Mouse (Mus musculus) myocyte (in vitro differentiated cells): ENCODE data around the gene Pgm5. TPM values are rescaled to one million over a fixed set of nuclear protein-coding genes. Genes with fewer than 3 reads are reported as not detected.
A peak's percentile ranks its signal among the peaks of the same experiment; 100 is the strongest.

Experiments
- H3K27me3 ChIP-seq: one replicate; pipeline ENCODE4 v1.6.1; 2011; ENCODE audit not compliant: control insufficient read depth, insufficient read depth, insufficient read length
- H3K36me3 ChIP-seq: one replicate; pipeline ENCODE4 v1.6.1; 2011; ENCODE audit not compliant: control insufficient read depth, insufficient read depth
- H3K4me2 ChIP-seq: one replicate; pipeline ENCODE4 v1.6.1; 2011; ENCODE audit warnings: low read depth, control low read depth
- H3K4me3 ChIP-seq: one replicate; pipeline ENCODE4 v1.5.1; 2011; ENCODE audit warnings: mild to moderate bottlenecking, control low read depth, moderate library complexity
- H3K79me2 ChIP-seq: one replicate; pipeline ENCODE4 v1.6.1; 2011; ENCODE audit not compliant: control insufficient read depth, insufficient read depth
- H3ac ChIP-seq: one replicate; pipeline ENCODE4 v1.6.1; 2011; ENCODE audit not compliant: control insufficient read depth, insufficient read length
- CEBPB ChIP-seq: IDR thresholded peaks from 2 replicates; pipeline ENCODE4 v1.6.1; 2011; ENCODE audit warnings: mild to moderate bottlenecking, moderate library complexity; ENCODE audit not compliant: poor library complexity, insufficient read depth, severe bottlenecking
- E2F4 ChIP-seq: IDR thresholded peaks from one replicate; pipeline ENCODE4 v1.6.1; 2011; ENCODE audit warnings: mild to moderate bottlenecking, control low read depth, moderate library complexity; ENCODE audit not compliant: insufficient read depth
- MAX ChIP-seq: IDR thresholded peaks from one replicate; pipeline ENCODE4 v1.6.1; 2011; ENCODE audit warnings: low read depth, mild to moderate bottlenecking, control low read depth
- MYOD1 ChIP-seq, 3 experiments: IDR thresholded peaks; one replicate each; pipeline ENCODE4 v1.6.1; 2011; ENCODE audit warnings: control low read depth in 2 of 3, low read depth in 2 of 3, mild to moderate bottlenecking in 2 of 3, moderate library complexity in 1 of 3; ENCODE audit not compliant: insufficient read length in 2 of 3, control insufficient read depth in 1 of 3
- MYOG ChIP-seq, 3 experiments: IDR thresholded peaks; one replicate each; pipeline ENCODE4 v1.6.1; 2011; ENCODE audit warnings: control low read depth in 2 of 3, low read depth in 2 of 3, mild to moderate bottlenecking in 2 of 3; ENCODE audit not compliant: insufficient read length in 2 of 3, control insufficient read depth in 1 of 3, insufficient read depth in 1 of 3
- POLR2A ChIP-seq: IDR thresholded peaks from one replicate; pipeline ENCODE4 v1.6.1; 2011; ENCODE audit warnings: low read depth, mild to moderate bottlenecking, control low read depth, moderate library complexity; ENCODE audit not compliant: insufficient read length
- POLR2AphosphoS2 ChIP-seq: IDR thresholded peaks from one replicate; pipeline ENCODE4 v1.6.1; 2011; ENCODE audit warnings: low read depth, control low read depth; ENCODE audit not compliant: insufficient read length
- REST ChIP-seq: IDR thresholded peaks from one replicate; pipeline ENCODE4 v1.6.1; 2011; ENCODE audit warnings: mild to moderate bottlenecking, control low read depth, moderate library complexity; ENCODE audit not compliant: insufficient read depth, insufficient read length
- SRF ChIP-seq: IDR thresholded peaks from one replicate; pipeline ENCODE4 v1.6.1; 2011; ENCODE audit warnings: low read depth; ENCODE audit not compliant: control insufficient read depth, insufficient read length
- TCF12 ChIP-seq: IDR thresholded peaks from one replicate; pipeline ENCODE4 v1.6.1; 2011; ENCODE audit warnings: mild to moderate bottlenecking, control low read depth; ENCODE audit not compliant: poor library complexity, insufficient read depth, severe bottlenecking
- TCF3 ChIP-seq: IDR thresholded peaks from one replicate; pipeline ENCODE4 v1.6.1; 2011; ENCODE audit warnings: low read depth, control low read depth; ENCODE audit not compliant: insufficient read length
- USF1 ChIP-seq: IDR thresholded peaks from one replicate; pipeline ENCODE4 v1.6.1; 2011; ENCODE audit warnings: low read depth, mild to moderate bottlenecking, control low read depth, moderate library complexity
- polyA plus RNA-seq: library from polyadenylated mRNA; unstranded; fragments of >200 nt; fragmentation: generic; extraction: Trizol; gene quantifications from one replicate; pipeline ENCODE4 v1.2.1, GENCODE M21; 2012; ENCODE audit warnings: missing spikeins

Pgm5 gene
- polyA plus RNA-seq, 1 experiment: 68.6 TPM

- no peak overlapping the region for H3ac ChIP-seq
- no peaks in the 10 kb centered on the region for H3K79me2 ChIP-seq
- no peaks in the 10 kb centered on the region for H3K36me3 ChIP-seq
- TF ChIP-seq SRF (no peak), MYOD1 (IDR thresholded peaks at IDR 0.05; ENCODE audit: control insufficient read depth in 1 of 3, insufficient read length in 2 of 3, low read depth in 2 of 3) (no peak), TCF12 (no peak), E2F4 (no peak), REST (no peak), CEBPB (no peak), POLR2AphosphoS2 (no peak), MYOG (IDR thresholded peaks at IDR 0.05; ENCODE audit: control insufficient read depth in 1 of 3, insufficient read depth in 1 of 3, insufficient read length in 2 of 3, low read depth in 2 of 3) (no peak), MAX (no peak)
- H3K27me3 ChIP-seq: no peaks in the 10 kb centered on the region
- H3K4me2 ChIP-seq: no peak overlapping the region
- H3K4me3 ChIP-seq: no peak overlapping the region
Measured at GRCm38 (mm10) chr19:24738786-24739185, 122.9 kb downstream of the Pgm5 start.

GRCm38 (mm10) chr19:24738026-24738425 lies 123.6 kb downstream of the Pgm5 start:
- TF ChIP-seq POLR2AphosphoS2 (no peak), CEBPB (no peak), MYOD1 (IDR thresholded peaks at IDR 0.05; ENCODE audit: control insufficient read depth in 1 of 3, insufficient read length in 2 of 3, low read depth in 2 of 3) (no peak), MYOG (IDR thresholded peaks at IDR 0.05; ENCODE audit: control insufficient read depth in 1 of 3, insufficient read depth in 1 of 3, insufficient read length in 2 of 3, low read depth in 2 of 3) (no peak), TCF3 (no peak), SRF (no peak), USF1 (no peak), POLR2A (no peak), MAX (no peak), E2F4 (no peak), TCF12 (no peak), REST (no peak)
- Histone ChIP-seq H3K79me2 (no peaks in the 10 kb centered on the region), H3K27me3 (no peaks in the 10 kb centered on the region), H3K36me3 (no peaks in the 10 kb centered on the region), H3K4me2 (no peak overlapping the region), H3ac (no peak overlapping the region), H3K4me3 (no peak overlapping the region)

GRCm38 (mm10) chr19:24735484-24736128 lies 126.0 kb downstream of the Pgm5 start:
- H3K4me3 ChIP-seq: no peak overlapping the region
- TF ChIP-seq MYOD1 (IDR thresholded peaks at IDR 0.05; ENCODE audit: control insufficient read depth in 1 of 3, insufficient read length in 2 of 3, low read depth in 2 of 3): no peak
- TF ChIP-seq SRF: no peak
- TF ChIP-seq POLR2AphosphoS2: no peak
- no peak for TF ChIP-seq E2F4
- no peak for TF ChIP-seq CEBPB
- TF ChIP-seq REST: no peak
- TF ChIP-seq USF1: no peak
- no peak for TF ChIP-seq TCF3
- no peak for TF ChIP-seq POLR2A
- no peak for TF ChIP-seq MYOG (IDR thresholded peaks at IDR 0.05; ENCODE audit: control insufficient read depth in 1 of 3, insufficient read depth in 1 of 3, insufficient read length in 2 of 3, low read depth in 2 of 3)
- no peak for TF ChIP-seq MAX
- no peak for TF ChIP-seq TCF12
- H3K79me2 ChIP-seq: no peaks in the 10 kb centered on the region
- H3K27me3 ChIP-seq: no peaks in the 10 kb centered on the region
- no peak overlapping the region for H3K4me2 ChIP-seq
- H3ac ChIP-seq: no peak overlapping the region
- H3K36me3 ChIP-seq: no peaks in the 10 kb centered on the region

- H3K4me3 ChIP-seq: no peak overlapping the region
- H3K79me2 ChIP-seq: no peaks in the 10 kb centered on the region
- H3ac ChIP-seq: no peak overlapping the region
- H3K36me3 ChIP-seq: no peaks in the 10 kb centered on the region
- H3K27me3 ChIP-seq: no peaks in the 10 kb centered on the region
- H3K4me2 ChIP-seq: peak overlapping the region; percentile 57
- peak in 1 of 3 experiments; percentile 32 for TF ChIP-seq MYOD1 (IDR thresholded peaks at IDR 0.05; ENCODE audit: control insufficient read depth in 1 of 3, insufficient read length in 2 of 3, low read depth in 2 of 3)
- no peak for TF ChIP-seq TCF12
- peak in 1 of 3 experiments; percentile 9 for TF ChIP-seq MYOG (IDR thresholded peaks at IDR 0.05; ENCODE audit: control insufficient read depth in 1 of 3, insufficient read depth in 1 of 3, insufficient read length in 2 of 3, low read depth in 2 of 3)
- no peak for TF ChIP-seq CEBPB
Measured at GRCm38 (mm10) chr19:24730661-24731060, 131.0 kb downstream of the Pgm5 start.

GRCm38 (mm10) chr19:24724362-24724761 lies 137.3 kb downstream of the Pgm5 start:
- H3K4me2 ChIP-seq: no peak overlapping the region
- no peaks in the 10 kb centered on the region for H3K36me3 ChIP-seq
- no peaks in the 10 kb centered on the region for H3K27me3 ChIP-seq
- H3K4me3 ChIP-seq: no peak overlapping the region
- H3ac ChIP-seq: no peak overlapping the region
- H3K79me2 ChIP-seq: no peaks in the 10 kb centered on the region
- no peak for TF ChIP-seq E2F4
- no peak for TF ChIP-seq MYOG (IDR thresholded peaks at IDR 0.05; ENCODE audit: control insufficient read depth in 1 of 3, insufficient read depth in 1 of 3, insufficient read length in 2 of 3, low read depth in 2 of 3)
- TF ChIP-seq USF1: no peak
- no peak for TF ChIP-seq SRF
- TF ChIP-seq CEBPB: no peak
- no peak for TF ChIP-seq TCF12
- TF ChIP-seq TCF3: no peak
- TF ChIP-seq REST: no peak
- no peak for TF ChIP-seq MYOD1 (IDR thresholded peaks at IDR 0.05; ENCODE audit: control insufficient read depth in 1 of 3, insufficient read length in 2 of 3, low read depth in 2 of 3)
- TF ChIP-seq MAX: no peak
- no peak for TF ChIP-seq POLR2AphosphoS2
- TF ChIP-seq POLR2A: no peak
